Mouse (Mus musculus) thymus, adult 2 months (tissue): ENCODE measurements around the gene Arl5c.

Experiments used
- CTCF ChIP-seq: fragments of 200-500 bp; IDR thresholded peaks from 2 replicates; pipeline ENCODE4 v1.5.1; 2012; ENCODE audit warnings: mild to moderate bottlenecking, control low read depth, low read length, moderate library complexity, borderline replicate concordance; ENCODE audit not compliant: control insufficient read depth, poor library complexity, insufficient read depth; ENCODE audit errors: extremely low read depth
- POLR2A ChIP-seq: fragments of 200-500 bp; IDR thresholded peaks from 2 replicates; pipeline ENCODE4 v1.6.1; 2012; ENCODE audit warnings: mild to moderate bottlenecking, low read length, control low read depth, moderate library complexity; ENCODE audit not compliant: control insufficient read depth, poor library complexity, insufficient read depth; ENCODE audit errors: extremely low read depth

DNA sequence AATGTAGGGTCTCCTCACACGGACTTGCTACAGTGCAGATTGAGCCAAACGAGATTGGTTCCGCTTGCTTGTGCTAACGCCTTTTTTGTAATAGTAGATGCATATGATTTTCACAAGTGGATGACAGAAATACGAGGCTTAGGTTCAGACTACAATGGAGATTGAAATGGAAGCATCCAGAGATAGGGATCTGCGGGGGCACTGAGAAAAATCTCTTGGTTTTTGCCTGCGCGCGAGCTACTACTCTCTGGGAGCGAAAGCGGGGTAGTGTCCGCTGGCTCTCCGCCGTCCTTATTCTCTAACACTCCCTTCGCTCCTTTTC is 30.2 kb upstream of the Arl5c start:
- TF ChIP-seq CTCF: no peak
- no peak for TF ChIP-seq POLR2A
